Mouse (Mus musculus) adrenal gland, adult 18-20 months (tissue): ENCODE data around the gene Skint8. TPM values are rescaled to one million over a fixed set of nuclear protein-coding genes. Genes with fewer than 3 reads are reported as not detected.
A peak's percentile ranks its signal among the peaks of the same experiment; 100 is the strongest.
"Not testable (repeated sequence)": the region's sequence is repeated elsewhere in the genome, so short reads cannot be mapped to it uniquely, and the experiment has no call there.

Experiments
- DNase-seq, 2 experiments: peaks; one replicate each; pipeline ENCODE4 v3.0.0; 2021 to 2022; ENCODE audit warnings: low spot score in 2 of 2
- long read RNA-seq, 2 experiments: library from polyadenylated mRNA; stranded (forward); transcript quantifications; one replicate each; pipeline ENCODE4 v2.0.0; 2021
- total RNA-seq, 2 experiments: library from RNA; stranded (reverse); gene quantifications; 1 replicate in 1 of 2; 2 replicates in 1 of 2; pipeline ENCODE4 v1.2.3; 2021

Skint8 gene
- not detected for total RNA-seq
- long read RNA-seq, experiment 1, result 0 reads
- long read RNA-seq, experiment 2, result 0 reads

DNA sequence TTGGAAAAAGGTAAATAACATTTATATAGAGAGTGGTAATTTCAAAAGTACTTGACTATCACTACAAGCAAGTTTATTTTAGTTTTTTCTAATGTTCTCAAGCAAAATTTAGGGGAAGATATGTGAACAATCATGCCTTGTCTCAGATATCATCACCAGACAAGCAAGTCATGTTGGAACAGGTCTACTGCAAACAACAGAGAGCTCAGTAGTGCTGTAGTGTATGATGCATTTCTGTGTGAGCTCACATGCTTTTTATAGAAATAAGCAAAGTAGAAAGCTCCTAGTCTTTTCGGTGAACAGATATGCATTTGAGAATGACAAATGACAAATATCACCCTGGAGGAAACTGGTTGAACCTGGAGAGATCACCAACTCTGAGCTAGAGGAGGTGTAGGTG, at the start of gene Skint8:
TSS of gene Skint8 (plus strand) at position 301 of the 400 bp plus-strand sequence.
- no peak for DNase-seq

DNA sequence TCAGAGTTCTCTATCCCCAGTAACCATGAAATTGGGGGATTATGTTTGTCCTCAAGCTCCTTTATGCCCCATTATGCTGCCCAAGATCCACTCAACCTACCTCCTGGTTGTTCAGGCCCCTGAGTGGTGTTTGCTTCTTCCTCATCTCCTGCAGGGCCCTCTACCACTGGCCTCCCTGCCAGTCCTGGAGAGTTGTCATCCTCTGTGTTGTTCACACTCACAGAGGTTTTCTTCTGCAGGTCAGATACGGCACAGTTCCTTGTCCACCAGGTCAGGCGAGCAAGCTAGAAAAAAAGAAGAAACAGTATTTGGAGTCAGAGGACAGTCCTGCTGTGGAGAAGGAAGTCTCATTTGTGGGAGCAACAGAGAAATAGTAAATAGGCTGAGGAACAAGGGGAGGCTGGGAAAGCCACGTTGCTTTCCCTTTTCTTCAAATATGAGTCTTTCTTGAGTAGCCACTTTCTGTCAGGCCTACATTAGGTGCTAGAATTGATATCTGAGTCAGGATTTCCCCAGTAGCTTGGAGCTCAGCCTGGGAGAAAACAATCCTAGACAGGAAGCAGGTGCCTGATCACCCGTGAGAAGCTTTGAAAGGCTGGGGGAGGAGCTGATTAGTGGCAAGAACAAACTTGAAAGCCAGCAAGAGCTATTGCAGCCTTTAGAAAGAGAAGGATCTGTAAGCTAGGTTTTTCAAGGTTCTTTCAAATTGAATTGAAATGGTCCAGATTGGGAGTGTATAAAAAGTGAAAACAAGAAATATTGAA, 38.9 kb upstream of the Skint8 start:
- no peak for DNase-seq

DNA sequence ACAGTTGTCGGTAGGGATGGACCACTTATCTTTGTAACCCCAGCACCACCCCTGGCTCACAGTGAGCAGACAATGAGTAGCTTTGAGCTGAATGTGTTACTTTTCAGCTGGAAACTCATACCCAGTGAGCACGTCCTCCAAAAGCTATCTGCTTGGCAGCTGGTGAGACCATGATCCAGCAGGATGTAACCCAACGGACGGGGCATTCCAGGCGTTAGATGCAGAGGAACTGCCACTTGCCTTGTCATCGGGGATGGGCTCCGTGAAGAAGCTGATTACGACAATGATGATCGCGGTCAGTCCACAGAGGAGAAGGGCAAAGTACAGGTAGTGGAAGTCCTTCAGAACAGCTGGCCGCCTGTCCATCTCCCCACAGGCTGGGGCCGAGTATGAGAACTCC, 35.6 kb upstream of the Skint8 start:
- no peak for DNase-seq

DNA sequence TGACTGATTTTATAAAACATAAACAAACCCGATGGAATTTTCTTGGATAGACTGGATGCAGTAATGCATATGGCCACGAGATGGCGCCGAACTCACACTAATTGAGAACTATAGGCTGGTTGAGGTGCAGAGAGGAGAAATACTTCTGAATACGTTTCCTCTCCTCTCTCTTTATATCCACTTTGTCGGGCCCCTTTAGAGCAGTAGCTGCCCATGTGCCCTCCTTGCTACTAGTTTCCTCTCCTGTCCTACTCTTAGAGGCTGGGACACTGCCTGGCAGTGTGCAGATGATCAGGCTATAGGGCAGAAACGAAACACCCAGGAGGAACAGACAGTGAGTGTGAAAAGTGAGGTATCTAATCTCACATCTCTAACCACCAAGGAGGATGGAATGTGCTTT, 33.2 kb upstream of the Skint8 start:
- DNase-seq, result peak; percentile 57 to 69

DNA sequence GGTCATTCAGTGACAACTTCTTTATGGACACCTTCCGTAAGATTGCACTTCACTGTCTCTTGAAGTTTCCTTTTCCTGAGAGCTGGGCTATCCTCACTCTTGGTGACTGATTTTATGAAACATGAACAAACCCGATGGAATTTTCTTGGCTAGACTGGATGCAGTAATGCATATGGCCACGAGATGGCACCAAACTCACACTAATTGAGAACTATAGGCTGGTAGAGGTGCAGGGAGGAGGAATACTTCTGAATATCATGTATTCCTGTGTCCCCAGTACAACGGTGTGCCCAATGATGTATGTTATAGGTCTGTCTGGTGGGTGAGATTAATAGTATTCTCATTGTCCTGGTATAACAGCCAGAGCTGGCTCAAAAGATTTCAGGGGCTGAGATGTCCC, 32.6 kb upstream of the Skint8 start:
- DNase-seq, result peak; percentile 70 to 79

DNA sequence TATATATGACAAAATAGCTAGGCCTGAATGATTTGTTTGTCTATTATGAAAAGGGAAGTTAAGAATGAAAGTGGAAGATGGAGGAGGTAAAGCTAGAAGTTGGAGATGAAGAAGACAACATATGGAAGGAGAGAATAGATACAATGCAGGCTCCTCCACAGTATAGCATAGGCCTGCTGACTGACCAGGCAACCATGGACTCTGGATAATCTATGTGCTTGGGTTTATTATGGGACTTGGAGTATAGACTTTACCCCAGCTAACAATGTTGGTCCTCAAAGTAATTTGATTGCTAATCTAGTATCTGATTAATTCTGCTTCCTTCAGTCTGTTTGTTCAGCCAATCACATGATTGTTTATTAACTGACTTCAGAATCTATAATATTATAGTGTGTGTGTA, 27.1 kb upstream of the Skint8 start:
- DNase-seq, result no peak

DNA sequence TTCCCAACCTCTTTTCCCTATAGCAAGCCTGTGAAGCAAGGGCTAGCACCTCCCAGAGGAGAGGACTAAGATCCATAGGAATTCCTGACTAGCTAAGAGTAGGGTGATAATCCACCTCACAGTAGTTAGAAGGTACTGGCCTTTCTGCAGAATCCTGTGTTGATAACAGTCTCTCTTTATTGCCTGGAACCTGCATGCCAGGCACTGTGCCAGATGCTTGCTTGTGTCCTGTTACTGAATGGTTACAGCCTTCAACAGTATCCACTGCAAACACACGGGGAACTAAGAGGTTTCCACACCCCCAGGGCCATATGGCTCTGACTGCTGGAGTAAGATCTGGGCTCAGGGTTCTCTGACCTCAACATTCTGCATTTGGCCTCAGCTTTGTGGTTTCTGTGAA, 21.4 kb upstream of the Skint8 start:
- no peak for DNase-seq

DNA sequence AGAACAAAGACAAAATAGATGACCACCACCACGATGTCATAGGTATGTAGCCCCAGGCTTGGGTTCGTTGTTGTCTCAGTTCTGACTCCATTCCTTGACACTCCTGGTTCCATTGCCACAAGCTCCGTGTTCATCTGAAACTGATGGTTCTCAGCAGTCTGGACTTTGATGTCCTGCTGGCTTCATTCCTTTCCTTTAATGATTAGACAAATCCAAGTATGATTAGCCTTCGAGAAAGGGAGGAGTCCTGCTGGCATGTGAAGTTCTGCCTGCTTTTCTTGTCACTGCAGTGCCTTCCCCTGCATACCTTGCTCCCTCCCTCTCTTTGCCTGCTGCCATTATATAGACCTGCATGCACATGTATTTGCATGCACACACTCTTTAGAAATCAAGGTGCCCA, 20.6 kb upstream of the Skint8 start:
- DNase-seq, result no peak

DNA sequence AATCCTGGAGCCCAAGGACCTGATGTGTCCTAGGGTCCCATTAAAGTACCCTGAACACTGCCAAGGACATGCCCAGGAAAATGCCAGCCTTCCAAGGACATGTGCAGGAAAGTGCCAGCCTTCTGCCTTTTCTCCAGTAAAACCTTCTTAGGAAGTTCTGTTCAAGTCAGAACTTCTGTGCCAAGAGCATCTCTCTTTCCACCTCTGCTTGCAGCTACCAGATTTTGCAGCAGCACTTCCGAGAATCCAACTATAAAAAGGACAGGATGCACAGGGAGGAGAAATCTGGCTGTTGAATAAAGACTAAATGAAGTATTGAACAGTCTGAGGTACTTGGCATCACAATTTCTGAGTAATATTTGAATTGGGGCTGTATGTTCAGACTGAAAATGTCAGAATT, 18.7 kb upstream of the Skint8 start:
- not testable (repeated sequence) for DNase-seq

DNA sequence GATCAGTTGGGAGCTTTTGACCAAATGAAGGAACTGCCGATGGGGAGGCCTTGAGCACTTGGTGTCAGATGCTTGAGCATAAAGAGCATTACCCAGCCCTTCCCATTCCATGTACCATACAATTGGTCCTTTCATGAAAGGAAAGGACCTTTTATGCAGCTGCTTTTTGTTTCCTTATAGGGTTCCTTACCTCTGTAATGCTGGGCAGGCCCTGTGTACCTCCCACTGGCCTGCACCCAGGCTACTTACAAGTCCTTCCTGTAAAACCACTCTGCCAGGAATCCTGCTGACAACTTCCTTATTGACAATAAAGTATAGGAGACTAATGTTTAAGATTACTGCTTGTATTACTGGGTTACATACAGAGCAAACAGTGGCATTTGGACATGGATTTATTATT, 17.7 kb upstream of the Skint8 start:
- DNase-seq, result no peak

DNA sequence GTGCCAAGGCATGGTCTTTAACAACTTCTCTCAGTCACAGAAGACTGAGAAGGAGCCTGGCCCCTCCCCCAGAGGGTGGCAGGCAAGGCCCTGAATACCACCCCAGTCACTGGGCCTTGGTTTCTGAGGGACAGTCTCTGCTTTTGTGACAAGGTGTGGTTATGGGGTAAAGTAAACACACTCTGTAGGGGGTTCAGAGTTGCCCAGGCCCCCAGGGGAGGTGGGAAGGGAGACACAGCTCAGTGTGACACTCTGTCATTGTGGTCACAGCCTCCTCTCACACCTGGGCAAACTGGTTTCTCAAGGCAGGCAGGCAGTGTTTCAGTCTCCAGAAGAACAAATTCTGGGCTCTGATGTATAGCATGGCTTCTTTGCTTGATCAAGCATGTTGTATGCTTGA, 16.4 kb upstream of the Skint8 start, which contains the start of gene Slc5a9:
TSS of gene Slc5a9 (minus strand) at position 144 of the 400 bp plus-strand sequence.
- DNase-seq, result no peak

DNA sequence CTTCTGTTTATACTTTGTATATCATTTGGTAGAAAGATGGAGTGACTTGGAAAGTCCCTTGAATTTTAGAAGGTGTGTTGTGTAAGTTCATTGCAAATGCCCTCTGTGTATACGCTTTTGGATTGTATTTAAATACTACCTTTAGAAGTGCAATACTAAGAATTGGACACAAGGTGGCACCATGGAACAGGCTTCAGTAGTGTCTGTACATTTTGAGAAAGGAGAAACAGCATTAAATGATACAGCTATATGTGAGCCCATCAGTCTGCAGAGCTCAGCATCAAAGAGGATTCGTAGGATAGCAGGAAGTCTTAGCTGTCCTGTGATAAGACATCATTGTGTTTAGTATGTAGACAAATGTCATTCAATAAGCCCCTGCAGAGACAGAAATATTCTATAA, 11.3 kb upstream of the Skint8 start:
- DNase-seq, result no peak

DNA sequence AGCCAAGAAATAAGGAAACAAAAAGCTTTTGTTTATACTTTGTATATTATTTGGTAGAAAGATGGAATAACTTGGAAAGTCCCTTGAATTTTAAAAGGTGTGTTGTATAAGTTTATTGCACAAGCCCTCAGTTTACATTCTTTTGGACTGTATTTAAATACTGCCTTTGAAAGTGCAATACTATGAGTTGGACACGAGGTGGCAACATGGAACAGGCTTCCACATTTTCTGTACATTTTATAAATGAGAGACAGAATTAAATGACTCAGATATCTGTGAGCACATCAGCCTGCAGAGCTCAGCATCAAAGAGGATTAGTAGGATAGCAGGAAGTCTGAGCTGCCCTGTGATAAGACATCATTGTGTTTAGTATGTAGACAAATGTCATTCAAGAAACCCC, 42.1 kb downstream of the Skint8 start:
- no peak for DNase-seq

DNA sequence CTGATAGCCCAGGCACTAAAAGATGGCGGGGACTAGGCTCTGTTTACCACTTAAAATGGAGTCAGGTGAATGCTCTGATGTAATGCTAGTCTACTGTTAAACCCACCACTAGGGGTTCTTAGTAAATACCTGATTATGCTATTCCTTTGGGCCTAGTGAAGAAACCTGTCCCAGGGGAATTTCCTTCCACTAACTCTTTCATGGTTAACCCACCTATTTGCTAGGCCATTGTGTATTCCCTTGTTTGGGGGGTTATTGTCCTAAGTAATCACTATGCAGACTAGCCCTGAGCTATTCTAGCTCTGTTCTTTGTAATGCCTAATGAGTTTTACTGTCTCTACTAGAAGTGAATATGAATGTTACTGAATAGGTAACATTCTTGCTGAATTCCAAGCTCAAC, 44.0 kb downstream of the Skint8 start:
- DNase-seq, result not testable (repeated sequence)

DNA sequence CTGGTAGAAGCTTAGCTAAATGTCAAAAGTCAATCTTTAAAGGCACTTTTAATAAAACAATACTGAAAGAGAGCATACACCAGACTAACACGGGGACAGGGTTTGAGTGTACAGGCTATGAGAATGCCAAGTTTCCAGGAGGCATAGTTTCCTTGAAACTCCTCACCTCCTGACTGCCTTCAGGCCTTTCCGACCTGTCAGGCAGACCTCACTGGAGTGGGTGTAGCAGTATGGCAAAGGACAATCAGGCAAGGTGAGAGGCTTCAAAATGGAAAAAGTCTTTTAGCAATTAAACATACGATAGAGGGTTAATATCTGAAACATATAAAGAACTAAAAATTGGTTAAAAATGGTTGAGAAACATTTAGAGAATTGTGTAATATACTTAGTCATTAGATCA, 44.5 kb downstream of the Skint8 start:
- no peak for DNase-seq

DNA sequence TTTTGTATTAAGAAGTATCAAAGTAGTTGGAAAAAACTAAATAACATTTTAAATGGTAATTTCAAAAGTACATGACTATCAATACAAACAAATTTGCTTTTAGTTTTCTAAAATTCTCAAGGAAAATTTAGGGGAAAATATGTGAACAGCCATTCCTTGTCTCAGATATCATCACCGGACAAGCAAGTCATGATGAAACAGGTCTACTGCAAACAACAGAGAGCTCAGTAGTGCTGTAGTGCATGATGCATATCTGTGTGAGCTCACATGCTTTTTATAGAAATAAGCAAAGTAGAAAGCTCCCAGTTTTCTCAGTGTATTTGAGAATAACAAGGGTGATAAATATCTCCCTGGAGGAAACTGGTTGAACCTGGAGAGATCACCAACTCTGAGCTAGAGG, 53.4 kb downstream of the Skint8 start, which contains the start of gene Skint7:
TSS of gene Skint7 (plus strand) at position 301 of the 400 bp plus-strand sequence.
- no peak for DNase-seq

Other genes starting within 250 kb of the Skint8 start
- gene Spata6, start 199.4 kb upstream of the Skint8 start, total RNA-seq, result 1 to 10 TPM; 7.3 to 9.8 TPM
- gene Slc5a9, start 16.5 kb upstream of the Skint8 start, total RNA-seq, result not detected
- not detected for gene Skint7, start 53.5 kb downstream of the Skint8 start, total RNA-seq
- gene Skint1, start 86.9 kb downstream of the Skint8 start, total RNA-seq, result not detected
- gene Skint4, start 152.6 kb downstream of the Skint8 start, total RNA-seq, result not detected